Mouse (Mus musculus) brain, embryonic 14.5 days (tissue): ENCODE data around the gene Fan1.

Experiments used
- CTCF ChIP-seq: fragments of 200-500 bp; IDR thresholded peaks from 2 replicates; pipeline ENCODE4 v1.5.1; 2012; ENCODE audit warnings: inconsistent platforms, mild to moderate bottlenecking, moderate library complexity, borderline replicate concordance; ENCODE audit not compliant: insufficient read depth, insufficient read length; ENCODE audit errors: extremely low read depth
- POLR2A ChIP-seq: fragments of 200-500 bp; IDR thresholded peaks from 2 replicates; pipeline ENCODE4 v1.6.1; 2012; ENCODE audit warnings: mild to moderate bottlenecking, inconsistent platforms, borderline replicate concordance; ENCODE audit not compliant: poor library complexity, insufficient read depth, insufficient read length, severe bottlenecking; ENCODE audit errors: extremely low read depth

DNA sequence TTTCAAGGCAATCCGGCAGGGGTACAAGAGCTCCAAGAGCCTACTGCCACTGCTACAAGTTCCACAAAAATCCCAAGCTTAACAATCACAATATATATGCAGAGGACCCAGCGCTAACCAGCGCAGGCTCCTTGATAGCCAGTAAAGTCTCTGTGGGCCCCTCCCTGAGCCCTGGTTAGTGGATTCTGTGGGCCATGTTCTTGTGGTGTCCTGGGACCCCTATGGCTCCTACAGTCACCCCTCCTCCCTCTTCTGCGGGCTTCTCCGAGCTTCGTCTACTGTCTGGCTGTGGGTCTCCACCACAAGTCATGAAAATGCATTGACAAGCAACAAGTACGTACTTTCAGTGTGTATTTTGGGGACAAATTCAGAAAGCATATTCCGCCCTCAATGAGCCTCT is 17.6 kb upstream of the Fan1 start:
- TF ChIP-seq POLR2A (no peak), CTCF (no peak)
